Mouse (Mus musculus) CH12.LX (cell line): ENCODE measurements around the gene Usp49. TPM values are rescaled to one million over a fixed set of nuclear protein-coding genes. Genes with fewer than 3 reads are reported as not detected.

Experiments
- DNase-seq: peaks from one replicate; pipeline ENCODE4 v3.0.0-alpha.2; 2013; ENCODE audit errors: extremely low read depth
- H3K27ac ChIP-seq: 2 replicates; pipeline ENCODE4 v1.5.1; 2012; ENCODE audit warnings: low read depth, mild to moderate bottlenecking, control low read depth, moderate library complexity; ENCODE audit not compliant: insufficient read depth
- H3K27me3 ChIP-seq: replicated peaks from 2 replicates; pipeline ENCODE3; 2012; ENCODE audit warnings: inconsistent platforms
- H3K36me3 ChIP-seq, 2 experiments: replicated peaks in 1 of 2; 2 replicates each; pipeline versions ENCODE3 to v1.6.1; 2012; ENCODE audit warnings: inconsistent platforms in 1 of 2, low read length in 1 of 2, mild to moderate bottlenecking in 1 of 2, mixed read lengths in 1 of 2, moderate library complexity in 1 of 2; ENCODE audit not compliant: control insufficient read depth in 1 of 2, insufficient read depth in 1 of 2
- H3K4me1 ChIP-seq, 2 experiments: 2 replicates each; pipeline ENCODE4 v1.6.1; 2012; ENCODE audit warnings: inconsistent platforms in 1 of 2, moderate library complexity in 1 of 2; ENCODE audit not compliant: insufficient read depth in 2 of 2, control insufficient read depth in 1 of 2
- H3K4me2 ChIP-seq: 2 replicates; pipeline ENCODE4 v1.6.1; 2012; ENCODE audit warnings: low read depth, mild to moderate bottlenecking, control low read depth; ENCODE audit not compliant: poor library complexity, insufficient read depth, severe bottlenecking
- H3K4me3 ChIP-seq, 3 experiments: fragments of 150-350 bp in 1 of 3; sonication (generic) in 1 of 3; replicated peaks in 1 of 3; 2 replicates each; pipeline versions ENCODE3 to v1.5.1; 2011 to 2012; ENCODE audit warnings: low read depth in 2 of 3, low read length in 2 of 3, mild to moderate bottlenecking in 2 of 3, moderate library complexity in 2 of 3, control low read depth in 1 of 3, improper control_type of control experiment in 1 of 3, inconsistent platforms in 1 of 3, mixed read lengths in 1 of 3; ENCODE audit not compliant: poor library complexity in 1 of 3
- H3K79me2 ChIP-seq: replicated peaks from 2 replicates; pipeline ENCODE4 v1.6.1; 2012; ENCODE audit warnings: mild to moderate bottlenecking, moderate library complexity; ENCODE audit not compliant: control insufficient read depth, poor library complexity, insufficient read depth, severe bottlenecking; ENCODE audit errors: extremely low read depth
- H3K9ac ChIP-seq: 2 replicates; pipeline ENCODE4 v1.6.1; 2012; ENCODE audit warnings: low read depth, mild to moderate bottlenecking, control low read depth, moderate library complexity; ENCODE audit not compliant: insufficient read depth
- H3K9me3 ChIP-seq: replicated peaks from 2 replicates; pipeline ENCODE3; 2012; ENCODE audit warnings: low read length, inconsistent platforms, mixed read lengths
- CHD1 ChIP-seq: IDR thresholded peaks from 2 replicates; pipeline ENCODE4 v1.6.1; 2012; ENCODE audit warnings: low read depth, low read length, improper control_type of control experiment, inconsistent platforms
- CHD2 ChIP-seq: IDR thresholded peaks from 2 replicates; pipeline ENCODE4 v1.6.1; 2011; ENCODE audit warnings: low read length, improper control_type of control experiment
- ELF1 ChIP-seq: IDR thresholded peaks from 2 replicates; pipeline ENCODE4 v1.6.1; 2014; ENCODE audit warnings: low read depth, mild to moderate bottlenecking, inconsistent platforms, low read length, improper control_type of control experiment
- ETS1 ChIP-seq: conservative IDR thresholded peaks from 2 replicates; pipeline ENCODE4 v1.6.1; 2012; ENCODE audit warnings: low read depth, mild to moderate bottlenecking, inconsistent platforms, low read length, improper control_type of control experiment, moderate library complexity
- GABPA ChIP-seq: IDR thresholded peaks from 2 replicates; pipeline ENCODE4 v1.6.1; 2012; ENCODE audit warnings: low read depth, low read length, improper control_type of control experiment, inconsistent platforms; ENCODE audit not compliant: insufficient replicate concordance
- HCFC1 ChIP-seq: IDR thresholded peaks from 2 replicates; pipeline ENCODE4 v1.6.1; 2012; ENCODE audit warnings: low read depth, mild to moderate bottlenecking, inconsistent platforms, low read length, improper control_type of control experiment
- IRF4 ChIP-seq: IDR thresholded peaks from 2 replicates; pipeline ENCODE4 v1.6.1; 2014; ENCODE audit warnings: low read depth, mild to moderate bottlenecking, inconsistent platforms, low read length, improper control_type of control experiment
- JUND ChIP-seq: conservative IDR thresholded peaks from 2 replicates; pipeline ENCODE4 v1.6.1; 2011; ENCODE audit warnings: low read depth, low read length, improper control_type of control experiment
- MAZ ChIP-seq: IDR thresholded peaks from 2 replicates; pipeline ENCODE4 v1.6.1; 2012; ENCODE audit warnings: low read depth, mild to moderate bottlenecking, inconsistent platforms, low read length, improper control_type of control experiment, moderate library complexity
- MYC ChIP-seq: IDR thresholded peaks from 2 replicates; pipeline ENCODE4 v1.6.1; 2011; ENCODE audit warnings: low read depth, mild to moderate bottlenecking, improper control_type of control experiment, low read length
- NRF1 ChIP-seq: IDR thresholded peaks from 2 replicates; pipeline ENCODE4 v1.6.1; 2014; ENCODE audit warnings: low read depth, mild to moderate bottlenecking, inconsistent platforms, low read length, improper control_type of control experiment, moderate library complexity
- POLR2AphosphoS2 ChIP-seq: IDR thresholded peaks from 2 replicates; pipeline ENCODE4 v1.6.1; 2011; ENCODE audit warnings: low read depth, low read length, improper control_type of control experiment
- TCF12 ChIP-seq: IDR thresholded peaks from 2 replicates; pipeline ENCODE4 v1.6.1; 2014; ENCODE audit warnings: low read depth, mild to moderate bottlenecking, inconsistent platforms, low read length, improper control_type of control experiment
- ZKSCAN1 ChIP-seq: IDR thresholded peaks from 2 replicates; pipeline ENCODE4 v1.6.1; 2012; ENCODE audit warnings: low read depth, inconsistent platforms, low read length, improper control_type of control experiment, borderline replicate concordance
- ZMIZ1 ChIP-seq: IDR thresholded peaks from 2 replicates; pipeline ENCODE4 v1.6.1; 2012; ENCODE audit warnings: low read depth, mild to moderate bottlenecking, inconsistent platforms, low read length, improper control_type of control experiment
- ZNF384 ChIP-seq: IDR thresholded peaks from 2 replicates; pipeline ENCODE4 v1.6.1; 2012; ENCODE audit warnings: low read depth, low read length, improper control_type of control experiment, inconsistent platforms
- dilution Hi-C: fragments of 300-500 bp; cut with MboI; formaldehyde crosslinking; loops from 2 replicates; pipeline ENCODE4 v1.14.3; 2020; ENCODE audit warnings: low sequenced_read_pairs; ENCODE audit not compliant: extremely low pct_unique_long_range_greater_than_20kb, extremely low pct_ligation_motif_present
- in situ Hi-C: fragments of 300-500 bp; cut with MboI; formaldehyde crosslinking; loops from 3 replicates; pipeline ENCODE4 v1.14.3; 2019; ENCODE audit warnings: low sequenced_read_pairs, low pct_ligation_motif_present, low pct_unique_long_range_greater_than_20kb, mixed read lengths
- polyA plus RNA-seq: library from polyadenylated mRNA; unstranded; fragments of >175 nt; gene quantifications from 2 replicates; pipeline ENCODE4 v1.2.1, GENCODE M21; 2012; ENCODE audit warnings: low read depth; ENCODE audit not compliant: insufficient read length
- total RNA-seq, 2 experiments: library from RNA; depleted of rRNA; stranded (reverse); fragments of 300-350 nt in 1 of 2; fragments of >200 nt in 1 of 2; gene quantifications; 2 replicates each; pipeline ENCODE4 v1.2.3; 2012 to 2014

The Usp49 gene
- total and polyA plus RNA-seq, 3 experiments, result 2.6 to 4.3 (median 3.4) TPM

DNA sequence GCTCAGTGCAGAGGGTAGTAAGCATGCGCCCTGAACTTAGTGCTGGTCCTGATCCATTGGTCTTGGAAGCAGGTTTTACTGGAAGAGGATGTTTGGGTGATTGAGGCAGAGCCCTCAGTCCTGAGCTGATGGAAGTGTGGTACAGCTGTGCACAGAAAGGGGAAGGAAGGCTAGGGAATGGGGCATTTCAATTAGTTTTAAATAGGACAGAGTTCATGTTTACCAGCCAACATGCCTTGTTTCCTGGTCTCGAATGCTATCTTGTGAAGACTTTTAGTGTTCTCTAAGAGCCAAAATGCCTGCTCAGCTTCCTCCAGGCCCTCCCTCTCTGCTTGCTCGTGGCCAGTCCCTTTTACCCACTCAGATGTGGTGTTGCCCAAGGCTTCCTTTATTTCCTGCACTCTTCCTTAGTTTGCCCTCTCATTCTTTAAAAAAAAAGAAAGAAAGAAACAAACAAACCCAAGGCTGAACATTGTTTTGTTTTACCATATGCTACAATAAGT is 28.3 kb downstream of the Usp49 start:
- H3K4me1 ChIP-seq, result peaks cover 0 to 3% of the 10 kb centered on the region in 2 experiments; a peak in 1 of 4 replicates
- H3K79me2 ChIP-seq, result no peaks in the 10 kb centered on the region
- no peak overlapping the region for H3K27ac ChIP-seq
- no peak overlapping the region for H3K4me2 ChIP-seq
- no peaks in the 10 kb centered on the region for H3K9me3 ChIP-seq
- H3K27me3 ChIP-seq, result no peaks in the 10 kb centered on the region
- no peaks in the 10 kb centered on the region for H3K36me3 ChIP-seq
- in situ Hi-C loops (no loop called here), dilution Hi-C loops (no loop called here)
- H3K9ac ChIP-seq, result no peak overlapping the region
- no peak for TF ChIP-seq ZKSCAN1
- no peak for TF ChIP-seq CHD2
- TF ChIP-seq JUND, result no peak
- TF ChIP-seq ETS1, result no peak
- no peak for TF ChIP-seq MAZ
- TF ChIP-seq CHD1, result no peak
- no peak for TF ChIP-seq ZMIZ1
- no peak for TF ChIP-seq GABPA
- TF ChIP-seq HCFC1, result no peak
- no peak for TF ChIP-seq POLR2AphosphoS2
- DNase-seq, result no peak
- no peak overlapping the region for H3K4me3 ChIP-seq

DNA sequence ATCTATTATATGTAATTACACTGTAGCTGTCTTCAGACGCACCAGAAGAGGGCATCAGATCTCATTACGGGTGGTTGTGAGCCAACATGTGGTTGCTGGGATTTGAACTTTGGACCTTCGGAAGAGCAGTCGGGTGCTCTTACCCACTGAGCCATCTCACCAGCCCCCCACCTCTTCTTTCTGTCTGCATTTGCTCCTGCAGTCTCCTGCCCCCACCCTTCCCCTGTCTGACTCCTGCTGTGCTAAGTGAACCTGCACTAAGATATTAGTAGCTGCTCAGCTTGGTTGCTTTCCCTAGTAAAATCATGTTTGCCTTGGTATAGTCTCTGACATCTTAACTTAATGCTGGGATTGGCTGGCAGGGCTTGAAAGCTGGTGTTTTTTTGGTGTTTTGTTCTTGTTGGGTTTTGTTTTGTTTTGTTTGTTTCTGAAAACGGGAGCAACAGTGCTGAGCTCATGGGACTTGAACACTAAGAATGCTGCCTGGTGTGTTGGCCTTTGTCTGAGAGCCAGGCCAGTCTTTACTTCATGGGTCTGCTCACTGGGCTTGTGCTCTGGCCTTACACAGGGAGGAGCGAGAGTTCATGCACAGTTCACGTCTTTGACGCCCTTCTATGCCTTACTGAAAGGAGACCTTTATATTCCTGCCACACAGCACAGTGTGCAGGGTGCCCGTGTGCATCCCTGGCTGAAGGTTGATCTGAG is 32.7 kb downstream of the Usp49 start:
- Histone ChIP-seq H3K9ac (no peak overlapping the region), H3K4me2 (no peak overlapping the region), H3K27me3 (no peaks in the 10 kb centered on the region), H3K4me3 (no peak overlapping the region), H3K36me3 (peaks cover 0 to 3% of the 10 kb centered on the region in 2 experiments), H3K4me1 (peaks cover 0 to 3% of the 10 kb centered on the region in 2 experiments; a peak in 1 of 4 replicates), H3K79me2 (no peaks in the 10 kb centered on the region), H3K9me3 (no peaks in the 10 kb centered on the region), H3K27ac (no peak overlapping the region)
- in situ Hi-C loops, result no loop called here
- dilution Hi-C loops, result no loop called here
- no peak for DNase-seq
- no peak for TF ChIP-seq ELF1
- no peak for TF ChIP-seq MAZ
- no peak for TF ChIP-seq TCF12
- TF ChIP-seq ZNF384, result no peak
- no peak for TF ChIP-seq CHD1
- no peak for TF ChIP-seq IRF4
- no peak for TF ChIP-seq MYC
- TF ChIP-seq NRF1, result no peak
- TF ChIP-seq JUND, result no peak
- TF ChIP-seq CHD2, result no peak
- TF ChIP-seq POLR2AphosphoS2, result no peak
